ENCODE assay signal across 8 mouse cellular contexts in the genomic region with DNA sequence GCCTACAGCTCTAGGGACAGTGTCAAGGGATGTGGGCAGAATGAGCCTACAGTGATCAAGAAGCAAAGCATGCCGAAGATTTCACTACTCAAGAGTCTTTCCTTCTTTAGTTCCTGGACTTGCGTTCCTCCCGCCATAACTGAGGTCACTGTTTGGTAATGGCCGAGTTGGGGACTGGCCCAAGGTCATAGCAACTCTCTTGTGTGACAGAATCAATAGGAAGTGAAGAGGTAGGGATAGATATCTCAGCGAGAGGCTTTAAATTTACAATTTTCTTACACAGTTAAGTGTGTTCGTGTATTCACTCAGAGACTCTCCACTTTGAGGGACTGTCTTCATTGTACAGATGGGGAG. TPM values are rescaled to one million over a fixed set of nuclear protein-coding genes. Genes with fewer than 3 reads are reported as not detected.
A peak's percentile ranks its signal among the peaks of the same experiment; 100 is the strongest.
DNase-seq lines count a peak whose midpoint lies in the region; ATAC-seq and TF ChIP-seq lines count a peak whose summit lies in the region.

No protein-coding gene starts in this region.

- no peaks in the 10 kb centered on the region; the same call in 1 of the 2 replicates for H3K27me3 ChIP-seq in kidney, adult 2 months (replicated peaks; ENCODE audit: control insufficient read depth, insufficient read depth, low read length)
- no peaks in the 10 kb centered on the region for H3K27me3 ChIP-seq in hindbrain, embryonic 12.5 days
- no peaks in the 10 kb centered on the region for H3K27me3 ChIP-seq in midbrain, embryonic 12.5 days

- peaks cover 12% of the 10 kb centered on the region; the same call in 1 of the 2 replicates for H3K4me1 ChIP-seq in kidney, adult 2 months (ENCODE audit: control insufficient read depth, insufficient read depth, low read length)
- H3K4me1 ChIP-seq in hindbrain, embryonic 12.5 days, result peaks cover 30% of the 10 kb centered on the region
- H3K4me1 ChIP-seq in midbrain, embryonic 12.5 days, result peaks cover 33% of the 10 kb centered on the region

- ATAC-seq in hindbrain, embryonic 12.5 days (ENCODE audit: low FRiP score), result no peak
- ATAC-seq in midbrain, embryonic 12.5 days (ENCODE audit: low FRiP score, low read depth), result no peak

- peak overlapping the region; percentile 79 for H3K4me3 ChIP-seq in kidney, adult 2 months (ENCODE audit: insufficient read depth, low read depth, low read length)
- peak overlapping the region; percentile 52 for H3K4me3 ChIP-seq in hindbrain, embryonic 12.5 days
- H3K4me3 ChIP-seq in midbrain, embryonic 12.5 days, result peak overlapping the region; percentile 64

- WGBS in kidney, adult 2 months, result 25% methylated on average over 6 of the region's 6 CpGs
- WGBS in hindbrain, embryonic 12.5 days, result 52% methylated on average over 6 of the region's 6 CpGs
- 49% methylated on average over 6 of the region's 6 CpGs for WGBS in midbrain, embryonic 12.5 days

- no peaks in the 10 kb centered on the region for H3K9me3 ChIP-seq in hindbrain, embryonic 12.5 days (replicated peaks)
- H3K9me3 ChIP-seq in midbrain, embryonic 12.5 days, result no peaks in the 10 kb centered on the region

- no peak for TF ChIP-seq CTCF in kidney, adult 2 months (conservative IDR thresholded peaks at IDR 0.05; ENCODE audit: insufficient read depth, insufficient read length, low read depth, low read length)

- H3K27ac ChIP-seq in kidney, adult 2 months (ENCODE audit: insufficient read depth, low read depth, low read length), result peak overlapping the region; percentile 22
- no peak overlapping the region for H3K27ac ChIP-seq in hindbrain, embryonic 12.5 days
- peak overlapping the region; percentile 92 for H3K27ac ChIP-seq in midbrain, embryonic 12.5 days (replicated peaks)

- H3K36me3 ChIP-seq in kidney, adult 2 months (ENCODE audit: control insufficient read depth, insufficient read depth, low read length), result no peaks in the 10 kb centered on the region
- H3K36me3 ChIP-seq in hindbrain, embryonic 12.5 days, result peaks cover 3% of the 10 kb centered on the region; the same call in 1 of the 2 replicates
- no peaks in the 10 kb centered on the region for H3K36me3 ChIP-seq in midbrain, embryonic 12.5 days

- H3K9ac ChIP-seq in hindbrain, embryonic 12.5 days, result peak overlapping the region; percentile 63
- H3K9ac ChIP-seq in midbrain, embryonic 12.5 days (replicated peaks), result peak overlapping the region; percentile 71

- H3K4me2 ChIP-seq in hindbrain, embryonic 12.5 days (replicated peaks), result peak overlapping the region; percentile 54
- peak overlapping the region; percentile 80 for H3K4me2 ChIP-seq in midbrain, embryonic 12.5 days (replicated peaks)

- no peak for TF ChIP-seq POLR2A in kidney, adult 2 months (IDR thresholded peaks at IDR 0.05; ENCODE audit: low read depth, low read length)

- no peak for DNase-seq in kidney, adult 2 months
- no peak for DNase-seq in kidney, postnatal 4 days
- DNase-seq in adrenal gland, postnatal 36 days, result peak; percentile 42 to 50
- DNase-seq in natural killer cell, adult 2 months (ENCODE audit: low spot score in 2 of 2), result no peak
- no peak for DNase-seq in thymus, postnatal 25 days
- no peak for DNase-seq in adipocyte (ENCODE audit: low spot score)

RNA-seq across cellular contexts. Expression of a gene that starts 0.8 kb away (rescaled TPM):
- 23.3 and 39.9 TPM in 2 replicates for polyA plus RNA-seq in kidney, adult 2 months (2012; rRNA removed)
- 10 to 100 TPM; 69.2 to 89.1 TPM for total RNA-seq in adrenal gland, postnatal 36 days (2021)
- polyA plus RNA-seq in hindbrain, embryonic 12.5 days (2016; fragmentation: Nextera tagmentation; extraction: Ambion mirVana), result 123 and 126 TPM in 2 replicates
- polyA plus RNA-seq in midbrain, embryonic 12.5 days (2016; fragmentation: Nextera tagmentation; extraction: Ambion mirVana), result 126 and 133 TPM in 2 replicates

RNA-seq across cellular contexts. Expression of a gene that starts 0.8 kb away (rescaled TPM):
- 74.3 and 76.7 TPM in 2 replicates for polyA plus RNA-seq in kidney, adult 2 months (2012; rRNA removed)
- total RNA-seq in adrenal gland, postnatal 36 days (2021), result 100 to 1,000 TPM; 118 to 119 TPM
- polyA plus RNA-seq in hindbrain, embryonic 12.5 days (2016; fragmentation: Nextera tagmentation; extraction: Ambion mirVana), result 130 and 139 TPM in 2 replicates
- 135 and 136 TPM in 2 replicates for polyA plus RNA-seq in midbrain, embryonic 12.5 days (2016; fragmentation: Nextera tagmentation; extraction: Ambion mirVana)

RNA-seq across cellular contexts. Expression of a gene that starts 30.9 kb away (rescaled TPM):
- polyA plus RNA-seq in kidney, adult 2 months (2012; rRNA removed), result 10.8 and 11.8 TPM in 2 replicates
- 1 to 10 TPM; 7.5 to 9.3 TPM for total RNA-seq in adrenal gland, postnatal 36 days (2021)
- 3.7 and 3.8 TPM in 2 replicates for polyA plus RNA-seq in hindbrain, embryonic 12.5 days (2016; fragmentation: Nextera tagmentation; extraction: Ambion mirVana)
- polyA plus RNA-seq in midbrain, embryonic 12.5 days (2016; fragmentation: Nextera tagmentation; extraction: Ambion mirVana), result 3.7 and 4.3 TPM in 2 replicates

RNA-seq across cellular contexts. Expression of a gene that starts 57.7 kb away (rescaled TPM):
- polyA plus RNA-seq in kidney, adult 2 months (2012; rRNA removed), result 1.1 and 1.6 TPM in 2 replicates
- under 1 TPM; 0.26 to 0.30 TPM for total RNA-seq in adrenal gland, postnatal 36 days (2021)
- 6.6 and 8.7 TPM in 2 replicates for polyA plus RNA-seq in hindbrain, embryonic 12.5 days (2016; fragmentation: Nextera tagmentation; extraction: Ambion mirVana)
- polyA plus RNA-seq in midbrain, embryonic 12.5 days (2016; fragmentation: Nextera tagmentation; extraction: Ambion mirVana), result 3.5 and 5.2 TPM in 2 replicates

Comparison
In these comparisons a context has a peak if more than half of its experiments do, and no peak if none do; other contexts are left out.
1. DNase-seq: peak in adrenal gland, postnatal 36 days (2 of 2); none in kidney, adult 2 months (single experiment), kidney, postnatal 4 days (0 of 2), natural killer cell, adult 2 months (0 of 2), thymus, postnatal 25 days (single experiment) and adipocyte (single experiment).
2. Peak in every context shown above with its lines, with median percentiles within 50 percentile points of each other: H3K4me3 ChIP-seq.